Mouse (Mus musculus) olfactory bulb, adult 2 months (tissue): ENCODE data around the gene Igf1r.

Source experiments
- CTCF ChIP-seq: fragments of 200-500 bp; IDR thresholded peaks from 2 replicates; pipeline ENCODE4 v1.5.1; 2012; ENCODE audit warnings: low read depth, mild to moderate bottlenecking, low read length, moderate library complexity; ENCODE audit not compliant: insufficient read depth
- POLR2A ChIP-seq: fragments of 200-500 bp; IDR thresholded peaks from 2 replicates; pipeline ENCODE4 v1.6.1; 2012; ENCODE audit warnings: mild to moderate bottlenecking, low read depth, low read length, moderate library complexity; ENCODE audit not compliant: insufficient read depth

- TF ChIP-seq CTCF: no peak
- TF ChIP-seq POLR2A: no peak
These were observed 127.7 kb downstream of the Igf1r start for GRCm38 (mm10) chr7:68080122-68080845.
